Mouse (Mus musculus): Measurements from ENCODE around the gene Alox5. TPM values are rescaled to one million over a fixed set of nuclear protein-coding genes. Genes with fewer than 3 reads are reported as not detected.

Alox5 gene
- total RNA-seq, 2 experiments from 2014 or later: 1.4 to 1.7 TPM

DNA sequence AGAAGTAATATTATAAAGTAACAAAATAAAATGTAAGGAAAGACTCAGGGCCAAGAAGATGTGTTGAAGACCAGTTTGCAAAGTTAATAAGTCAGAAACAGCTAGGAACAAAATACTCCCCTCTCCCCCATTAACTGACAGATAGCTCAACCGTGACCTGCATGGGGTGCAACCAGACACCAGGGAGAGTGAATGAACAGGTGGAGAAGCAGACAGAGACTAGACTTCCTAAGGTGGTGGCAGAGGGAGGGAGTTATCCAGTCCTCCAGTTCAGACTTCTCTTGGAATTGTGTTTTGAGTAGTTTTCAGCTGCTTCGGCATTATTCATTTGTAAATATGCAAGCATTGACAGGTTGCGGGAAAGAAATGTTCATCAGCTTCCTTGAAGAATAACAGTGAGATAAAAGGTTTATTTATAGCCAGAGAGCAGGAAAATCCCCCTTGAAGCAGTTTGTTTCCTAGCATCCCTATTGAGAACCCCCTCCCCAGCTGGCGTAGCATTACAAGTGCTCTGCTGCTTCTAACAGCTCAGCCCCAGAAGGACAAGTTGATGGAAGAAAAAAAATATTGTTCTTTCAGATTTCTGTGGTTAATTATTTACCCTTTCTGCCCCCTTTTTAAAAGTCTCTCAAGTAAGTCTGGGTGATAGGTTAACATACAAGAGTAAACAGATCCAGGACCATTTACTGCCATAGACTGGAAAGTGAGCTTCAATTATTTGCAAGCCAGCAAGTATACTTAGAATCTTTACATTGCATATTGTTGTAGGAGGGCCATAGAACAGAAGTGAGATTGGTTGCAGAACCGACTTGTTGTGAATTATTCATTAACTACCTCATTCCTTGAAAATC, 75.6 kb downstream of the Alox5 start:
- DNase-seq: no peak

DNA sequence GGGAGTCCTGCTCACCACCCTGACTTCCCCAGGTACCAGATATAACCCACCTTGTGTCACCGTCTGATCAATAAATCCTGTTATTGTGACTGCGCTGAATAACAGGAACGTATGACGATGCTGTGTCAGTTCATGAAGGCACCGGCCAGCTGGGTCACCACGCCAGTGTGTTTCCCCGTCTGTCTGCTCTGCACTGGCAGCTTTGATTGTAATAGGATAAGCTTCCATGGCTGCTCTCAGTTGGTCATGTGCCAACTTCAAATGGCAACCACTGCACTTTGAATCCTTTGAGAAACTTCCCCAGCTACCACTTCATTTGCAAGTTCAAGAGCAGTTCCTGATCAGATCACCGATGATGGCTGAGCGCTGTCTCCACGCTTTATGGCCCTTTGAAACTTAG, 77.4 kb downstream of the Alox5 start:
- DNase-seq: no peak

DNA sequence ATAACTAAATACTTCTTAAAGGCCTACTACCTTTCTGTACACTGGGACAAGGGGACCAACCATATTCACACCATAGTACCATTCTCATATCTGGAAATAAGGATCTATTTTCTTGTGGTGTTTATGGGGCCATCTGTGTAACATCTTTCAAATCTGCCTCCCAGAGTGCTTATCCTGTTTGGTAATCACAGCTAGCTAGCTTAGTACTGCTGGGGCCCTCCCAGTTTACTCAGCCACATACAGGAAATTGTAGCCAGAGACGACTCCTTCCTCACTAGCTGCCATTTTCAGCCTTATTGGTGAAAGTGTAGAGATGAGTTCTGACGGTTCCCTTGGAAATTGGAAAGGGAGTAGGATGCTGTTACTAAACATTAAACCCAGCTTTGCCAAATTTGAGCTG, 79.4 kb downstream of the Alox5 start:
- no peak for DNase-seq

DNA sequence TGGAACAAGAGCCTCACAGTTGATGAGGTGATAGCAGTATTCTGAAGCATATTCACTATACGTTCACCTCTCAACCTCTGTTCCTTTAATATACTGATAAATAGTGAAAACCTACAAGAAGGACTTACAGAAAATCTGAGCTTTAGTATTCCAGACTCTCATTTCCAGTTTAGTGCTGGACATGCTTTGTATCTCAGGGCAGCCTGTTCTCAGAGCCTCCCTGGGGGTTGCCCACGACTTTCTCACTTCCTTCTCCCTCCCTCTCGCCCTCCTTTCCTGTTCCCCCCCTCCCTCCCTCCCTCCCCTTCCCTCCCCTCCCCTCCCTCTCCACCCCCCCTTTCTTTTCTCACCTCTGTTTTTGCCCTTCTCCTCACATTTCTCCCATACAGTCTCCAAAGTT, 80.8 kb downstream of the Alox5 start:
- no peak for DNase-seq

DNA sequence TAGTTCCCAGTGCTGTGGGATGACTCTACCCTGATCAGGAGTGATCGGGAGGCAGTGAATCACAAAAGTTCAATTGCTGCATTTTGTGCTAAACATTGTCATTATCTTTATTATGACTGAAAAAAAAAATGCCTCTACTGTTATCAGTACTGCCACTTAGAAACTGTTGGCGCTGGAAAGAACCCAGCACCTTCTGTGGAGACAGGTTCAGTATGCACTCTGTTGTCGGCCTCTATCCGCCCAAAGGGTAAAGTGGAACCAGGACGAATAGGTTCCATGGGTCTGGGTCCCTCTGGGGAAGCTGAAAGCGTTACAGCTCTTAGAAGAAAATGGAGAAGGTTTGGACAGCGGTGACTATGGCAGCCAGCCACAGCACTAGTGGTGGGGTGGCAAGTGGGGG, 82.1 kb downstream of the Alox5 start:
- no peak for DNase-seq

DNA sequence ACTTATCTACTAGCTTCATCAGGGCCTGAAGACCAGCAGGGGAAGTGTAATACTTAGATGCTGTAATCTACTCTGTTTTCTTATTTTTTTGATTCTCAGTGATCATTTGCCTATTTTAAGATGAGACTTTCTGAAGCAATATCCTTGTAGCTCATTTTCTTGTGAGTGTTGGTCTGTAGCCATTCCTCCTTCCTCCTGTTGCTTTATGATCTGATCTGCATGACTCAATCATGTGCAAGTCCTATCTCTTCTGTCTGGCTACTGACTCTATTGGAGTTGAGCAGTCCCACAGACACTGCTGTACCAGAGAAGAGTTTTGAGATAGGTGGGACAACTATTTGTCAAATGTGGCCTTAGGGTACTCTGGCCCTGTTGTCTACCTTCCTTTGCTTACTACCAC, 86.4 kb downstream of the Alox5 start:
- DNase-seq: no peak

DNA sequence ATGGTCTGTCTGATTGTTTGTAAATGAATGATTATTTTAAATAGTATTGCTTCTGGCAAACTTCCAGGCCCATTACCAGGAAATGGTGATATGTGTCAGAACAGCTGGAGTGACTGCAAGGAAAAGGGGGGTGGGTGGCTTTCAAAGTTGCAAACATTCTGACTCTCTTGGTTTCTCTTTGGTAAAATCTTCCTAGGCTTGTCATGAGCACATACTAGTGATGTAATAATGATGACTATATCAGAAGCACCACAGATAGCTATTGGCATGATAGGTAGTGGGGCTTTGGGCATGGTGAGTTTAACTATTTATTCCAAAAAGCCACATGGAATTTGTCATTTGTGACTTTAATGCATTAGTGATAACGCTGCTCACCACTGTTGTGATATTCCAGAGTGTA, 86.8 kb downstream of the Alox5 start:
- no peak for DNase-seq

DNA sequence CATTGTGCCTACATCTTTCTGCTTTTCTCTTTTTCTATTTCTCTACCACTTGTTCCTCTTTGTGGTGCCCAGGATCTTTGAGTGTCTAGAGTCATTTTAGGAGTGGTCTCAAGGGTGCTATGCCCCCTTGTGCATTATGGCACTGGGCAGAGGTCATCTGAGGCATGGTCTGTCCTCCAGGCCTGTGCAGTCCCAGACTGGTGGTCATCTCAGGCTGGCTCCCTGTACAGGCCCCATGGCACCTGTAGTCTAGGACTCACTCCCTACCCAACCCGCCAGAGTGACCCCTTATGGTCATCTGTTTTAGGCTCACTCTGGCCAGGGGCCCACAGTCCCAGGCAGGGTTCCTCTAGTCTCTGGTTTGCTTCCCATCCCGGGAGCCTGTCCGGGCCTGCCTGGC, 89.5 kb downstream of the Alox5 start:
- no peak for DNase-seq

DNA sequence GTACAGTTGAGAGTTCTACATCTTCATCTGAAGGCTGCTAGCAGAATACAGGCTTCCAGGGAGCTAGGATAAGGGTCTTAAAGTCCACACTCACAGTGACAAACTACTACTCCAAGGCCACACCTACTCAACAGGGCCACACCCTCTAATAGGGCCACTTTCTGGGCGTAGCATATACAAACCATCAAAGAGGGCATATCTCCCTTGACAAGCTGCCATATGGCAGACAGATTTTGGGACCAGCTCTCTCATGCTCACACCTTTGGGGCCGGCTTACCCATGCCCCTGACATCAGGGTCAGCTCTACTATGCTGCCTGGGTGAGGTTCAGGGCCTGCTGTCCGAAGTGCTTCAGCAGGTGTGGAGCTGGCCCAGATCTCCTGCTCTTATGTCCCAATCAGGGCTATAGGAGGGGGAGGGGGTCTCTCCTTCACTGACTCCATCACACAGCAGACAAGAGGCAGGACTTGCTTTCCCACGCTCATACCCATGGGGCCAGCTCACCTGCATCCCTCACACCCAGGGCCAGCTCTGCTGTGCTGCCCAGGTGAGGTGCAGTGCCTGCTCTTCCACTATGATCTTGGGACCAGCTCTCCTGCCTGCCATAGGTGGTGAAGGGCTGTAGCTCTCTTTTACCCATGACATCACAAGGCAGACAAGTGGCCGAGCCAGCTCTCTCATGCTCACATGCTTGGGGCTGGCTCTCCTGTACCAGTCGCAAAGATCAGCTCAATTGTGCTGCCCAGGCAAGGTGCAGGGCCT, 90.6 kb downstream of the Alox5 start:
- no peak for DNase-seq

DNA sequence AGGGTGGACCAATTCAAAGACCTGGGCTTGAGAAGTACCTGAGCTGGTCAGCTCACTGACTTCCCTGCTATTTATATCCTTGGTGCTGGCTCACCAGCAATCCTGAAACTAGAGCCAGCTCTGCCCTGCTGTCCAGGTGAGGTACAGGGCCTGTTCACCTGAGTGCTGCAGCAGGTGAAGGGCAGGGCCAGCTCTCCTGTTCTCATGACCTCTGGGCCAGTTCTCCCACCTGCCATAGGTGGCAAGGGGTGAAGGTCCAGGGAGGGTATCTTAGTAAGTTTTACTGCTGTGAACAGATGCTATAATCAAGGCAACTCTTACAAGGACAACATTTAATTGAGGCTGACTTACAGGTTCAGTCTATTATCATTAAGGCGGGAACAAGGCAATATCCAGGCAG, 91.2 kb downstream of the Alox5 start:
- DNase-seq: no peak

DNA sequence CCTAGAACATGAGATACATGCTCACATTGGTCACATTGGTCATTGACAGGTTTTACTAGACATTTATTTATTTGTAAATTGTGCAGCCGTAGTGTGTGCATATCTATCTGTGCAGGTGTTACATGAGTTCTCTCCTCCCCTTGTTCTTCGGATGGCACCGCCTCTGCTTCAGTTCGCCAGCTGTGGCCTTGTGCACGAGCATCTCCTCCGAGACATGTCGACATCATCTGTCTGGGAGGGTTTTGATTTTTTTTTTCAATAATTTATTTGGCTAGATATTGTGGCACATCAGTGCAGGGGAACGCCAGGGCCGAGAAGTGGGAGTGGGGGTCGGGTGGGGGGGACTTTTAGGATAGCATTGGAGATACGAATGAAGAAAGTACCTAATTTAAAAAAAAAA, 93.0 kb downstream of the Alox5 start:
- no peak for DNase-seq

DNA sequence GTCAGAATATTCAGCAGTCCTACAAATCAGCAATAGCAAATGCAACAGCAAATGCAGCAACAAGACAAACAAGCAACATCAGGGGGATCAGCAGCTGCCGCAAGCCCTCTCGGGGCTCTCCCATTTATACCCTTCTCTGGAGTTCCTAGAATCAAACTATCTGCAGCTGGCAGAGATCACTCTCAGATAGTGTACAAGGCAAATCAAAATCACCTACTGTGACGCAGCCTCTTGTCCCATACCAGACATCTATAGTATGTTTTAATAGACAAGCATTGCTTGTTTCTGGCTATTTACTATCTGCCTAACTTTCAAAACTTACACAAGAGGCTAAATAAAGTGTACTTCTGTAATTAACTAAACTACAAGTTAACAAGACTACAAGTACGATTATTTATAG, 99.0 kb downstream of the Alox5 start:
- DNase-seq: no peak

DNA sequence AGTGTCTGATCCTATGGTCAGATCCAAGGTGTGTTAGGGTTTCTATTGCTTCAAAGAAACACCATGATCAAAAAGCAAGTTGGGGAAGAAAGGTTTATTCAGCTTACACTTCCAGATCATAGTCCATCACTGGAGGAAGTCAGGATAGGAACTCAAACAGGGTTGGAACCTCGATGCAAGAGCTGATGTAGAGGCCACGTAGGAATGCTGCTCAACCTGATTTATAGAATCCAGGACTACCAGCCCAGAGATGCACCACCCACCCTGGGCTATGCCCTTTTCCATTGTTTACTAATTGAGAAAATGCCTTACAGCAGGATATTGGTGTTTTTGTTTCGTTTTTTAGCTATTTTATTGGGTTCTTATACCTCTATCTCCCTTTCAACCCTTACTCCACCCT, 99.5 kb downstream of the Alox5 start:
- no peak for DNase-seq

Other genes starting within 250 kb of the Alox5 start
- 1 to 10 TPM; 6.2 to 9.1 TPM for gene Zfand4, start 197.0 kb downstream of the Alox5 start, total RNA-seq (2021)
- gene March8, start 123.2 kb downstream of the Alox5 start, total RNA-seq (2021): 10 to 100 TPM; 57.4 to 58.7 TPM
- gene Olfr211, start 27.9 kb upstream of the Alox5 start, total RNA-seq (2021): not detected
- not detected for gene Olfr212, start 45.3 kb upstream of the Alox5 start, total RNA-seq (2021)
- not detected for gene Olfr213, start 77.3 kb upstream of the Alox5 start, total RNA-seq (2021)
- gene Gm5580, start 90.0 kb upstream of the Alox5 start, total RNA-seq (2021): 1 to 10 TPM; 1.8 to 2.4 TPM
- gene Olfr214, start 93.1 kb upstream of the Alox5 start, total RNA-seq (2021): not detected
- not detected for gene Olfr215, start 123.0 kb upstream of the Alox5 start, total RNA-seq (2021)
- gene Zfp422, start 167.8 kb upstream of the Alox5 start, total RNA-seq (2021): 10 to 100 TPM; 22.0 to 23.0 TPM
- gene Depp1, start 189.4 kb upstream of the Alox5 start, total RNA-seq (2021): 1 to 10 TPM; 2.4 to 2.5 TPM
- 1 to 10 TPM; 2.6 to 2.7 TPM for gene Rassf4, start 212.8 kb upstream of the Alox5 start, total RNA-seq (2021)